Mouse (Mus musculus): ENCODE data around the gene Mov10l1. TPM values are rescaled to one million over a fixed set of nuclear protein-coding genes. Genes with fewer than 3 reads are reported as not detected.

Gene Mov10l1
- polyA plus RNA-seq, 1 experiment from 2014 or later: 45.0 TPM

DNA sequence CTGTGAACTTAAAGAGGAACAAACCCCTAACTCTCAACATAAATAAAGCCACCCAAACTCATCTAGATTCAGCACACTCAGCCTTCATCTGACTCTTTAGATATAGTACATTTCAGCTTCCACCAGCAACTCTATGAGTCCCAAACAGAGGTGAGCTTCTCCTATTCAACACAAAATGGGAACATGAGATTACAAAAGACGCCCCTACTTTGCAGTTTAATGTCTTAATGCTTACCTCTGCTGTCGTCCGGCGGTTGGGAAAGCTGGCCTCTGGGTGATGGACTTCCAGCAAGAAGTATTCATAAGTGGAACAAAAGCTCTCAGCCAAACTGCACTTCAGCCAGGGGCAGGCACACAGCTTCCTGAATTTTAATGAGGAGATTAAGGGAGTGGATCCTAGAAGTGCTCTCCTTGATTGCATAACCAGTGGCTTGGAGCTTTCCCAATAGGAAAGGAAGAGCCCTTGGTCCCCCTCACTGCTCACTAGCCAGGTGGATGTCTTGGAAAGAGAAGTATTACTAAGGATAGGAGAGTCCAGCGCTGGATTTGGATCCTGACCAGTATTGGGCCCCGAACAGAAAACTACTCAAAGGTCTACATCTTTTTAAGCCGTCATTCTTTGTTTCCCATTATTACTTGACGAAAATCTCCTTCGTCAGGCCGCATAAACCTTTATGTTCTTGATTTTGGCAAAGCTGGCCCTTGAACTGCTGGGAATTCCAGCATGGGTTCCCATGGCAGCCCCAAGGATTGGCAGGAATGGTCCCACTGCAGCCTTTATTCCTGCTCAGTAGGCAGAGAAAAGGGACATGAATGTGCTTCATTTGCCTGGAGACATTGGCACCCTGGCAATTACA is 4.2 kb upstream of the Mov10l1 start, which contains the start of gene Mlc1:
TSS of gene Mlc1 (minus strand) at position 727 of the 857 bp plus-strand sequence.
- Histone ChIP-seq H3K36me3 (no peaks in the 10 kb centered on the region), H3K4me3 (no peak within 1 kb of the TSS), H3K27me3 (ENCODE audit: insufficient read depth, poor library complexity, severe bottlenecking) (no peaks in the 10 kb centered on the region), H3K27ac (no peak within 1 kb of the TSS), H3K4me1 (no peaks in the 10 kb centered on the region), H3K9me3 (no peaks in the 10 kb centered on the region)
- 81% methylated on average over 10 of the region's 10 CpGs for WGBS
- DNase-seq (ENCODE audit: low spot score): no peak

DNA sequence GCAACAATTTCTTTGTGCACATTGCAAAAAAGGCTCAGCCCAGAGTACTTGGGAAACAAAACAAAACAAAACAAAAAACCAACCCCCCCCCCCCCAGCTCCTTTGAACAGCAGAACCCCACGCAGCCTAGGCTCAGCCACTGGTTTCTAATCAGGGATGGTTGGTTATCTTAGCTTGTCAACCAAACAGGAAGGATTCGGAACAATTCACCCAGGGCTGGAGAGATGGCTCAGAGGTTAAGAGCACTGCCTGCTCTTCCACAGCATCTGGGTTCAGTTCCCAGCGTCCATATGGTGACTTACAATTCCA is 3.6 kb upstream of the Mov10l1 start:
- Histone ChIP-seq H3K9me3 (no peaks in the 10 kb centered on the region), H3K36me3 (no peaks in the 10 kb centered on the region), H3K4me1 (no peaks in the 10 kb centered on the region), H3K27me3 (ENCODE audit: insufficient read depth, poor library complexity, severe bottlenecking) (no peaks in the 10 kb centered on the region), H3K27ac (no peak overlapping the region), H3K4me3 (no peak overlapping the region)
- 40% methylated on average over 3 of the region's 3 CpGs for WGBS
- DNase-seq (ENCODE audit: low spot score): no peak

DNA sequence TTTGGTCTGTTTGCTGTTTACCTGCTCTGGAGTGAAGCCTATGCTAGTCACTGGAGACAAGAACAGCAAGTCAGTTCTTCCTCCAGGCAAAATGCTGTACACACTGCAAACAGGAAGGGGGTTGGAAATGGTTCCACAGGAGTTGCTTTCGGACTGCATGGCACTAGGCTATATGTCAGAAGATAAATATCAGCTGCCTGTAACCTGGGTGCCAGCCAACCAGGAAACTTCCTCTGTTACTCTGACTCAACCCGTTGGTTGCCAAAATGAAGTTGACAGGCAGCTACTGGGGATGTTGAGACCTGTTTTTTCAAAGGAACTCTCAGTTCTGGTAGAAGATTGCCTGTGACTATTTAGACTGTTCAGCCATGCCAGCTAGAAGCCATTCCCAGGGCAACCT is 6.5 kb downstream of the Mov10l1 start:
- Histone ChIP-seq H3K9me3 (no peaks in the 10 kb centered on the region), H3K4me1 (no peaks in the 10 kb centered on the region), H3K27me3 (ENCODE audit: insufficient read depth, poor library complexity, severe bottlenecking) (no peaks in the 10 kb centered on the region), H3K36me3 (no peaks in the 10 kb centered on the region), H3K4me3 (no peak overlapping the region), H3K27ac (no peak overlapping the region)
- 64% methylated on average over 2 of the region's 2 CpGs for WGBS
- no peak for DNase-seq (ENCODE audit: low spot score)

DNA sequence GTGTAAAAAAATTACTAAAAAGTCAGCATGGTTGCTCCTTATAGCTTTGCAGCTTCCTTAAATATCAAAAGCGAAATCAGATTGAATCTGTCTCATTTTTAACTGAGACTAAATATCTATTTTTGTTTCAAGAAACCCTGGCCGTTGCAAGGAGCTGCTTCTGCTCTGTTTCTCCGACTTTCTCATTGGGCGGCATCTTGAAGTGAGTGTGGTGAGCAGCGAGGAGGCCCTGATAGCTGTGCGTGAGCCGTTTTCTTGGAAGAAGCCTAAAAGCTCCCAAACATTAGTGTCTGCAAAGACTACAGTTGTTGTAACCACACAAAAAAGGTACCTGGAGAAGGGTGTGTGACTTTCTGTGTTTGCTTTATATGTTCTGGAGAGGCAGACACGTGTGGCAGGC is 15.9 kb downstream of the Mov10l1 start:
- Histone ChIP-seq H3K36me3 (no peaks in the 10 kb centered on the region), H3K4me3 (no peak overlapping the region), H3K4me1 (peaks cover 3% of the 10 kb centered on the region; the same call in 1 of the 2 replicates), H3K9me3 (no peaks in the 10 kb centered on the region), H3K27ac (no peak overlapping the region), H3K27me3 (ENCODE audit: insufficient read depth, poor library complexity, severe bottlenecking) (no peaks in the 10 kb centered on the region)
- no peak for DNase-seq (ENCODE audit: low spot score)
- 68% methylated on average over 8 of the region's 8 CpGs for WGBS

DNA sequence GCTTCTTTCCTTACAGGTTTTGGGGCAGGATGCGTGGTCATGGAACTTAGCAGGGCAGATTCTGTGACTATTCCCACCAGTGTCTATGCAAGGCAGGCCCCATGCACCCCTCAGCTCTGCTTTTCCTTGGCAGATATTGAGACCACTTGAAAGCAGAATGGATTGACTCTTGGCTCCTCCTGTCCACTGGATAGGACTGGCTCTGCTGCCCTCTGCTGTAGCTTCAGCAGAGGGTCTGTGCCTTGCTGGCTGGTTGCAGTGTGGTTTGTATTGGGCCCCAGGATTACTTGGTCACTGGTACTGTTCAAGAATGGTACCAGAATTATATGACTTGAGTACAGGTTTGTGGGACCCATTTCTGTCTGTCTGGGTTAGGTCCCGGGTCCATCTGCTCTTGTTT is 16.4 kb downstream of the Mov10l1 start:
- WGBS: 77% methylated on average over 2 of the region's 2 CpGs
- Histone ChIP-seq H3K9me3 (no peaks in the 10 kb centered on the region), H3K36me3 (no peaks in the 10 kb centered on the region), H3K4me3 (no peak overlapping the region), H3K27me3 (ENCODE audit: insufficient read depth, poor library complexity, severe bottlenecking) (no peaks in the 10 kb centered on the region), H3K4me1 (peaks cover 3% of the 10 kb centered on the region; the same call in 1 of the 2 replicates), H3K27ac (no peak overlapping the region)
- no peak for DNase-seq (ENCODE audit: low spot score)

DNA sequence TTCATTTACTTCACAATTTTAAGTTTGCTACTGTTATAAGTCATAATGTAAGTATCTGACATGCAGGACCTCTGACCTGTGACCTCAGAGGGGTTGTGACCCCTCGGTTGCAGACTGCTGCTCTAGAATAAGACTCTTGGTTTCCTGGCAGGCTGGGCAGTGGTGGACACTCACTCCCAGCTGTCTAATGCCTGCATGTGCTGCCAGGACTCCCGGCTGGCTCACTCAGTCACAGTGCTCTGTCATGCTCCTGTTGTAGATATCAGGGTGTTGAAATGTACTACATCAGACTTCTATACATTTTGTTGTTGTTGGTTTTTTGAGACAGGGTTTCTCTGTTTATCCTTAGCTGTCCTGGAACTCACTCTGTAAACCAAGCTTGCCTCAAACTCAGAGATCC is 17.7 kb downstream of the Mov10l1 start:
- WGBS: 57% methylated on average over 2 of the region's 2 CpGs
- Histone ChIP-seq H3K4me1 (peaks cover 3% of the 10 kb centered on the region; the same call in 1 of the 2 replicates), H3K9me3 (no peaks in the 10 kb centered on the region), H3K36me3 (no peaks in the 10 kb centered on the region), H3K4me3 (no peak overlapping the region), H3K27ac (no peak overlapping the region), H3K27me3 (ENCODE audit: insufficient read depth, poor library complexity, severe bottlenecking) (no peaks in the 10 kb centered on the region)
- no peak for DNase-seq (ENCODE audit: low spot score)

DNA sequence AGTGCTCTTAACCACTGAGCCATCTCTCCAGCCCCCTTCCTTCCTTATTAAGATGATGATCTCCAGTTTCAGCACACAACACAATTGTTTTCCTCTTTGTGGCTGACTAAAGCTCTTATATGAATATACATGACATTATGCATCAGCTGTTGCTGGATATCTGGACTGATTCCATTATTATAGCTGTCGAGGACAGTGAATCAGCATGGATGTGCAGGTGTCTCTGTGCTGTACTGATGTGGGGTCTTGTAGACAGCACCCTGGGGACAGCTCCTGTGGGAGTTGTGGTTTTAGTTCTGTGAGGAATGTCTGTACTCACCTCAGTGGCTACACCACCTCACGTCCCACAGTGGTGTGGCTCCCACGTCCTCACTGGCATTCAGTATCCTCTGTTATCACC is 18.5 kb downstream of the Mov10l1 start:
- H3K27me3 ChIP-seq (ENCODE audit: insufficient read depth, poor library complexity, severe bottlenecking): no peaks in the 10 kb centered on the region
- no peaks in the 10 kb centered on the region for H3K9me3 ChIP-seq
- no peak for DNase-seq (ENCODE audit: low spot score)
- 68% methylated on average over 3 of the region's 3 CpGs for WGBS
- H3K4me1 ChIP-seq: peaks cover 3% of the 10 kb centered on the region; the same call in 1 of the 2 replicates
- no peak overlapping the region for H3K4me3 ChIP-seq
- no peaks in the 10 kb centered on the region for H3K36me3 ChIP-seq
- no peak overlapping the region for H3K27ac ChIP-seq

DNA sequence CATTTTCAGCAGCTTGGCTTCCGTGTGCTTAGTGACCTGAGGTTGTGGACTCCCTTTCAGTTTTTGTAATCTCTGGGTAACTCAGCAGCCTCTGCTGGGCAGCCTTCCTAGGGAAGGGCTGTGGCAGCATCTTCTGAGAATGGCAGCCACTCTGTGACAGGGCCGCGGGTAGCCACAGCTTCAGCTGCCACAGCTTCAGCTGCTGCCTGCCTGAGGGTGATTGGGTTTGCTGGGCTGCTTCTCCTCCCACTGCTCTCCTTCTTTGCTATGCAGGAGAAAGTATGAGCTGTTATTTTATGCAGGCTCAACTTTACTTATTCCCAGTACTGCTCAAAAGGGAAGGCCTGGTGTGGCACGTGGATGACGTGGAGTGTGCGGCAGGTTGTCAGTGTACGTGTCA is 24.3 kb downstream of the Mov10l1 start:
- no peak overlapping the region for H3K27ac ChIP-seq
- no peak overlapping the region for H3K4me3 ChIP-seq
- H3K4me1 ChIP-seq: peaks cover 4% of the 10 kb centered on the region; the same call in 1 of the 2 replicates
- H3K9me3 ChIP-seq: no peaks in the 10 kb centered on the region
- 83% methylated on average over 7 of the region's 7 CpGs for WGBS
- DNase-seq (ENCODE audit: low spot score): no peak
- no peaks in the 10 kb centered on the region for H3K27me3 ChIP-seq (ENCODE audit: insufficient read depth, poor library complexity, severe bottlenecking)
- H3K36me3 ChIP-seq: no peaks in the 10 kb centered on the region

DNA sequence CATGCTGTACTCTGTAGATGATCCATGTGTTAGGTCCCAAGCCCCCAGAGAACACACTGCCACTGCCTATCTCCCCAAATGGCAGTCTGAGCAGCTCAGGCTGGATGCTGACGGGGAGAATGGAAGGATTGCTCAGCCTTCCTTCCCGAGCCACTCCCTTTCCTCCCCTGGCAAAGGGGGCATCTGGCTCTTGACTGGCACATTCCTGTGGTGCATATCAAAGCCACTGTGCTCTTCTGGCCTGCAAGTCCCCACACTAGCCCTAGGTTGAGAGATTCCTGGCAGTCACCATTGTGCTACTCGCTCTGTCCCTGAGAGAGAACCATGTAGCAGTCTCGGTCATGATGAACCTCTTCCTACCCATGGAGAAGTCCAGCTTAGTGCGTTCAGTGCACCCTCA is 25.1 kb downstream of the Mov10l1 start:
- Histone ChIP-seq H3K27me3 (ENCODE audit: insufficient read depth, poor library complexity, severe bottlenecking) (no peaks in the 10 kb centered on the region), H3K36me3 (no peaks in the 10 kb centered on the region), H3K4me1 (peaks cover 4% of the 10 kb centered on the region; the same call in 1 of the 2 replicates), H3K9me3 (no peaks in the 10 kb centered on the region), H3K27ac (no peak overlapping the region), H3K4me3 (no peak overlapping the region)
- WGBS: 74% methylated on average over 5 of the region's 5 CpGs
- no peak for DNase-seq (ENCODE audit: low spot score)

DNA sequence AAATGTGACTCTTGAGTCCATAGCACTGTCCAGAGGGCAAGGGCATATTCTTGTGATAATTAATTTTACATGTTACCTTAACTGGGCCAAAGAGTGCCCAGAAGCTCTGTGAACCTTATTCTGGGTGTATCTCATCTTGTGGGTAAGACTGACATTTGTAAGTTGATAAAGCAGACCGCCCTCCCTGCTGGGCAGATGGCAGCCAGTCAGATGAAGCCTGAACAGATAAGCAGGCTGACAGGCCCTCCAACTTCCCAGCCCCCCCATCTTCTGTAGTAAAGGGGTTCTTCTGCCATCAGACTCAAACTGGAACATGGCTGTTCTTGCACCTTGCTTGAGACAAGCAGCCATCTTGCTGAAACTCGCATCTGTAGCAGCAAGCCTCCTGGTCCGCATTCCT is 34.0 kb downstream of the Mov10l1 start:
- no peak for DNase-seq (ENCODE audit: low spot score)
- peak overlapping the region; percentile 42; the same call in 1 of the 2 replicates for H3K27ac ChIP-seq
- no peak overlapping the region for H3K4me3 ChIP-seq
- 61% methylated on average over 3 of the region's 3 CpGs for WGBS
- peaks cover 30% of the 10 kb centered on the region for H3K4me1 ChIP-seq
- no peaks in the 10 kb centered on the region for H3K27me3 ChIP-seq (ENCODE audit: insufficient read depth, poor library complexity, severe bottlenecking)
- no peaks in the 10 kb centered on the region for H3K9me3 ChIP-seq
- no peaks in the 10 kb centered on the region for H3K36me3 ChIP-seq

DNA sequence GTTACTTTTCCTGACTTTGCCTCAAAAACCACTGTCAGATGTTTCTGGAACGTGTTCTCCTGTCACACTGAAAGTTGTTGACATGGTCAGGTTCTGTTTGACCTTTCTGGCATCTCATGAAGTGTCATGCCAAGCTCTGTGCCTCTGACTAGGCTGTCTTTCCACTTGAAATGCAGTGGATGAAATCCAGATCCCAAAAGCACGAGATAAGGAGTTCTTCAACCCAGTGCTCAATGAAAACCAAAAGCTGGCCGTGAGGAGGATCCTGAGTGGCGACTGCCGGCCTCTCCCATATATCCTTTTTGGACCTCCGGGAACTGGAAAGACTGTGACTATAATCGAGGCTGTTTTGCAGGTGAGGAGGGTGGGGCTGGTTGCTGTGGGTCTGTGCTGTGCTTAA is 37.4 kb downstream of the Mov10l1 start:
- Histone ChIP-seq H3K9me3 (no peaks in the 10 kb centered on the region), H3K27ac (peak overlapping the region; percentile 85)
- WGBS: 18% methylated on average over 7 of the region's 7 CpGs

DNA sequence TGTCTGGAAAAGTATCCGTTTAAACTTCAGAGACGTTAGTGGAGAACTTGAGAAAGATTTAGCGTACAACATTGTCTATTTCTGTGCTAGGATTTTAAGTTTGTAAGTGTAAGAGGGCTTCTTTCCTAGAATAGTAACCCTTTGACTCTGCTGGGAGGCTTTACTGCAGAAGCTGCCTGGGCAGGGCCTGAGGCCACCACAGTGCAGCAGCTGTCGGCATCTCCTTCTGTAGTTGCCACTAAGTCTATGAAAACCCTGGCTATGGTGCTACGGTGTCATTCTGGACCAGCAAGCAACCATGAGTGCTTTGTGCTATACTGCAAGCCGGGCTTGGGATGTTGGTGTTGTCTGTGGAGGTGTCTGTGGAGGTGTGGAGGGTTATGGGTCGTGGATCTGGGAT is 37.8 kb downstream of the Mov10l1 start:
- H3K4me3 ChIP-seq: peak overlapping the region; percentile 51
- H3K27me3 ChIP-seq (ENCODE audit: insufficient read depth, poor library complexity, severe bottlenecking): no peaks in the 10 kb centered on the region
- no peaks in the 10 kb centered on the region for H3K9me3 ChIP-seq
- WGBS: 36% methylated on average over 7 of the region's 7 CpGs
- H3K36me3 ChIP-seq: peaks cover 20% of the 10 kb centered on the region; the same call in 1 of the 2 replicates
- DNase-seq (ENCODE audit: low spot score): no peak
- peaks cover 37% of the 10 kb centered on the region for H3K4me1 ChIP-seq
- H3K27ac ChIP-seq: peak overlapping the region; percentile 85

More for the DNA sequence above, 37.4 kb downstream of the Mov10l1 start:
- H3K36me3 ChIP-seq: peaks cover 17% of the 10 kb centered on the region; the same call in 1 of the 2 replicates
- peak; percentile 84 for DNase-seq (ENCODE audit: low spot score)
- peak overlapping the region; percentile 51 for H3K4me3 ChIP-seq
- no peaks in the 10 kb centered on the region for H3K27me3 ChIP-seq (ENCODE audit: insufficient read depth, poor library complexity, severe bottlenecking)
- peaks cover 41% of the 10 kb centered on the region for H3K4me1 ChIP-seq

DNA sequence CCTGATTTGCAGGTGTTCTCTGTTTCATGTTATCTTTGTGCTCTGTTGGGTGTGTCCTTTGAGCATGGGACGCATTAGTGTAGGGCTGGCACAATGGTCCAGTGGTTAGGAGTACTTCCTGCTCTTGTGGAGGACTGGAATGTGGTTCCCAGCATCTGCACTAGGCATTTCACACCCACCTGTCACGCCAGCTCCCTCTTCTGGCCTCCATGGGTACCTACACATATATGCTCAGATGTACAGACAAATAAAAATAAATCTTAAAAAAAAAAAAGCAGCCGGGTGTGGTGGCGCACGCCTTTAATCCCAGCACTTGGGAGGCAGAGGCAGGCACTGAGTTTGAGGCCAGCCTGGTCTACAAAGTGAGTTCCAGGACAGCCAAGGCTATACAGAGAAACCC is 61.7 kb downstream of the Mov10l1 start:
- H3K4me1 ChIP-seq: no peaks in the 10 kb centered on the region
- H3K36me3 ChIP-seq: peaks cover 33% of the 10 kb centered on the region

More for the DNA sequence above, 61.7 kb downstream of the Mov10l1 start:
- Histone ChIP-seq H3K27me3 (ENCODE audit: insufficient read depth, poor library complexity, severe bottlenecking) (no peaks in the 10 kb centered on the region), H3K4me3 (no peak overlapping the region), H3K27ac (no peak overlapping the region), H3K9me3 (peaks cover 3% of the 10 kb centered on the region; the same call in 1 of the 2 replicates)
- no peak for DNase-seq (ENCODE audit: low spot score)
- 78% methylated on average over 5 of the region's 5 CpGs for WGBS

Data from heart, embryonic 10.5 days (tissue).